8 mouse cellular contexts compared by ENCODE assay signal in the genomic region with DNA sequence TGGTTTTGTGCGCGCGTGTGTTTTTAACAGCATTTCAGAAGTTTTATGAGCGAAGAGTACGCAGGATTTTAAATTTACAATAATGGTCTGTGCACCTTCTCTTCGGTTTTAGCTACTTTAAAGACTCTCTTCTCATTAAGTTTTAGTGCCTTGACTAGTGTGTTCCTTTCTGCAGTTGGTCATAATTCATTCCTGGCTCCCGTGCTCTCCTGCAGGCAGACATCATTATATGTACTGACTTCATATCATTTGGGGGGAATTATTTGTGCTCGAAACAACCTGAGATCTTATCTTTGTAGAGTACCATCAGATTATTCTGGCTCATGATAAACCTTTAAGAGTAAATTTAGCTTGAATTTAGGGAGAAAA. TPM values are rescaled to one million over a fixed set of nuclear protein-coding genes. Genes with fewer than 3 reads are reported as not detected.
DNase-seq lines count a peak whose midpoint lies in the region; ATAC-seq and TF ChIP-seq lines count a peak whose summit lies in the region.

No protein-coding gene starts in this region.

- 55% methylated on average over 8 of the region's 8 CpGs for WGBS in heart, embryonic 15.5 days
- whole genome bisulfite sequencing in embryonic facial prominence, embryonic 14.5 days: 23% methylated on average over 8 of the region's 8 CpGs
- 43% methylated on average over 8 of the region's 8 CpGs for WGBS in intestine, embryonic 14.5 days
- WGBS in midbrain, embryonic 14.5 days: 65% methylated on average over 8 of the region's 8 CpGs
- 55% methylated on average over 8 of the region's 8 CpGs for WGBS in cerebellum, adult 2 months

- H3K9me3 ChIP-seq in heart, embryonic 15.5 days (replicated peaks): no peaks in the 10 kb centered on the region
- no peaks in the 10 kb centered on the region for H3K9me3 ChIP-seq in embryonic facial prominence, embryonic 14.5 days (ENCODE audit: control insufficient read depth, low read length)
- no peaks in the 10 kb centered on the region for H3K9me3 ChIP-seq in intestine, embryonic 14.5 days (ENCODE audit: control insufficient read depth, low read length)
- H3K9me3 ChIP-seq in midbrain, embryonic 14.5 days (ENCODE audit: control insufficient read depth, low read length): no peaks in the 10 kb centered on the region

- H3K36me3 ChIP-seq in heart, embryonic 15.5 days: peaks cover 10% of the 10 kb centered on the region
- peaks cover 41% of the 10 kb centered on the region; the same call in 1 of the 2 replicates for H3K36me3 ChIP-seq in embryonic facial prominence, embryonic 14.5 days (ENCODE audit: control insufficient read depth, insufficient read depth, low read length)
- peaks cover 19% of the 10 kb centered on the region for H3K36me3 ChIP-seq in intestine, embryonic 14.5 days (ENCODE audit: control insufficient read depth, insufficient read depth, low read length)
- H3K36me3 ChIP-seq in midbrain, embryonic 14.5 days (ENCODE audit: control insufficient read depth, insufficient read depth, low read length): no peaks in the 10 kb centered on the region

- no peak for ATAC-seq in heart, embryonic 15.5 days (replicated peaks; ENCODE audit: insufficient number of reproducible peaks, insufficient read depth, low FRiP score, low read depth)
- no peak for ATAC-seq in embryonic facial prominence, embryonic 14.5 days (ENCODE audit: low read depth)
- ATAC-seq in intestine, embryonic 14.5 days (replicated peaks; ENCODE audit: low FRiP score, low TSS enrichment, low read depth): no peak
- ATAC-seq in midbrain, embryonic 14.5 days (ENCODE audit: low FRiP score, low TSS enrichment): no peak

- H3K4me1 ChIP-seq in heart, embryonic 15.5 days (replicated peaks): peaks cover 7% of the 10 kb centered on the region; the same call in 1 of the 2 replicates
- peaks cover 7% of the 10 kb centered on the region for H3K4me1 ChIP-seq in embryonic facial prominence, embryonic 14.5 days (ENCODE audit: control insufficient read depth, insufficient read depth, low read length)
- H3K4me1 ChIP-seq in intestine, embryonic 14.5 days (replicated peaks; ENCODE audit: control insufficient read depth, insufficient read depth, low read length): 0 out of 2 replicates have a peak, but pooled peaks cover 4% of the 10 kb centered on the region
- H3K4me1 ChIP-seq in midbrain, embryonic 14.5 days (ENCODE audit: control insufficient read depth, insufficient read depth, low read length): no peaks in the 10 kb centered on the region
- no peaks in the 10 kb centered on the region for H3K4me1 ChIP-seq in cerebellum, adult 2 months (ENCODE audit: control insufficient read depth, insufficient read depth, low read length)

- H3K27ac ChIP-seq in heart, embryonic 15.5 days: no peak overlapping the region
- H3K27ac ChIP-seq in embryonic facial prominence, embryonic 14.5 days (replicated peaks; ENCODE audit: low read depth, low read length): no peak overlapping the region
- no peak overlapping the region for H3K27ac ChIP-seq in intestine, embryonic 14.5 days (ENCODE audit: low read depth)
- H3K27ac ChIP-seq in midbrain, embryonic 14.5 days (replicated peaks; ENCODE audit: low read depth, low read length): no peak overlapping the region
- no peak overlapping the region for H3K27ac ChIP-seq in cerebellum, adult 2 months (ENCODE audit: insufficient read depth, low read length)

- intact Hi-C loops in heart, postnatal 25 days (cut with DNase I): loop anchor here (2.0 to 10.0 kb wide), 4 partner anchors 300 to 756 kb away; partner anchors contain the start of gene Aig1

- TF ChIP-seq POLR2A in cerebellum, adult 2 months (IDR thresholded peaks at IDR 0.05; ENCODE audit: borderline replicate concordance, insufficient read depth, low read length): no peak

- TF ChIP-seq CTCF in cerebellum, adult 2 months (IDR thresholded peaks at IDR 0.05; ENCODE audit: borderline replicate concordance, insufficient read depth, low read depth, low read length): no peak

- H3K4me3 ChIP-seq in heart, embryonic 15.5 days: peak overlapping the region; percentile 39
- peak overlapping the region; percentile 27 for H3K4me3 ChIP-seq in embryonic facial prominence, embryonic 14.5 days (ENCODE audit: low read depth, low read length)
- peak overlapping the region; percentile 19; the same call in 1 of the 2 replicates for H3K4me3 ChIP-seq in intestine, embryonic 14.5 days (ENCODE audit: low read depth, low read length)
- peak overlapping the region; percentile 12; the same call in 1 of the 2 replicates for H3K4me3 ChIP-seq in midbrain, embryonic 14.5 days (replicated peaks; ENCODE audit: low read depth, low read length)
- H3K4me3 ChIP-seq in cerebellum, adult 2 months (replicated peaks; ENCODE audit: insufficient read depth, low read depth, low read length): no peak overlapping the region

- peak overlapping the region; percentile 61 for H3K4me2 ChIP-seq in heart, embryonic 15.5 days
- H3K4me2 ChIP-seq in embryonic facial prominence, embryonic 14.5 days (ENCODE audit: low read depth, low read length): peak overlapping the region; percentile 59
- peak overlapping the region; percentile 47 for H3K4me2 ChIP-seq in intestine, embryonic 14.5 days (ENCODE audit: low read length)
- peak overlapping the region; percentile 49 for H3K4me2 ChIP-seq in midbrain, embryonic 14.5 days (ENCODE audit: low read length)

- no peak overlapping the region for H3K9ac ChIP-seq in heart, embryonic 15.5 days
- H3K9ac ChIP-seq in embryonic facial prominence, embryonic 14.5 days (ENCODE audit: low read depth, low read length): no peak overlapping the region
- no peak overlapping the region for H3K9ac ChIP-seq in intestine, embryonic 14.5 days (ENCODE audit: low read length)
- H3K9ac ChIP-seq in midbrain, embryonic 14.5 days (replicated peaks; ENCODE audit: low read length): no peak overlapping the region

- H3K27me3 ChIP-seq in heart, embryonic 15.5 days: no peaks in the 10 kb centered on the region
- 0 out of 2 replicates have a peak, but pooled peaks cover 2% of the 10 kb centered on the region for H3K27me3 ChIP-seq in embryonic facial prominence, embryonic 14.5 days (replicated peaks; ENCODE audit: control insufficient read depth, insufficient read depth, low read length)
- no peaks in the 10 kb centered on the region for H3K27me3 ChIP-seq in intestine, embryonic 14.5 days (replicated peaks; ENCODE audit: control insufficient read depth, insufficient read depth, low read length)
- H3K27me3 ChIP-seq in midbrain, embryonic 14.5 days (ENCODE audit: control insufficient read depth, insufficient read depth, low read length): peaks cover 6% of the 10 kb centered on the region; the same call in 1 of the 2 replicates
- H3K27me3 ChIP-seq in cerebellum, adult 2 months (ENCODE audit: control insufficient read depth, insufficient read depth, low read length): no peaks in the 10 kb centered on the region

- no peak for DNase-seq in heart, postnatal 25 days (ENCODE audit: low spot score)
- no peak for DNase-seq in embryonic facial prominence, embryonic 14.5 days (ENCODE audit: low spot score)
- no peak for DNase-seq in intestine, embryonic 14.5 days (ENCODE audit: low spot score)
- DNase-seq in midbrain, embryonic 14.5 days: no peak
- DNase-seq in cerebellum, adult 2 months: no peak
- no peak for DNase-seq in yolk sac, embryonic 10.5 days (ENCODE audit: low spot score)
- DNase-seq in adrenal gland, postnatal 10 days: no peak

RNA-seq across cellular contexts. Expression of gene Pex3, which starts 12.1 kb away (rescaled TPM):
- polyA plus RNA-seq in heart, embryonic 15.5 days (2015; fragmentation: Nextera tagmentation; extraction: Ambion mirVana): 17.4 and 19.4 TPM in 2 replicates
- total RNA-seq in heart, postnatal 25 days (2021): 10 to 100 TPM; 15.5 to 16.9 TPM
- 31.3 and 38.2 TPM in 2 replicates for polyA plus RNA-seq in embryonic facial prominence, embryonic 14.5 days (2014; fragmentation: Nextera tagmentation; extraction: Ambion mirVana)
- polyA plus RNA-seq in intestine, embryonic 14.5 days (2014; fragmentation: Nextera tagmentation; extraction: Ambion mirVana): 25.1 and 25.3 TPM in 2 replicates
- 34.7 and 36.1 TPM in 2 replicates for polyA plus RNA-seq in midbrain, embryonic 14.5 days (2014; fragmentation: Nextera tagmentation; extraction: Ambion mirVana)
- 27.5 and 30.2 TPM in 2 replicates for polyA plus RNA-seq in cerebellum, adult 2 months (2012; rRNA removed)
- total RNA-seq in adrenal gland, postnatal 10 days (2021): 10 to 100 TPM; 51.6 to 54.6 TPM

RNA-seq across cellular contexts. Expression of gene Adat2, which starts 12.4 kb away (rescaled TPM):
- polyA plus RNA-seq in heart, embryonic 15.5 days (2015; fragmentation: Nextera tagmentation; extraction: Ambion mirVana): 2.2 and 2.4 TPM in 2 replicates
- 1 to 10 TPM; 2.8 to 2.9 TPM for total RNA-seq in heart, postnatal 25 days (2021)
- 4.1 and 4.9 TPM in 2 replicates for polyA plus RNA-seq in embryonic facial prominence, embryonic 14.5 days (2014; fragmentation: Nextera tagmentation; extraction: Ambion mirVana)
- 5.8 and 6.5 TPM in 2 replicates for polyA plus RNA-seq in intestine, embryonic 14.5 days (2014; fragmentation: Nextera tagmentation; extraction: Ambion mirVana)
- 1.8 and 2.7 TPM in 2 replicates for polyA plus RNA-seq in midbrain, embryonic 14.5 days (2014; fragmentation: Nextera tagmentation; extraction: Ambion mirVana)
- 6.2 and 7.2 TPM in 2 replicates for polyA plus RNA-seq in cerebellum, adult 2 months (2012; rRNA removed)
- 1 to 10 TPM; 5.3 to 5.5 TPM for total RNA-seq in adrenal gland, postnatal 10 days (2021)
